Mouse (Mus musculus) gastrocnemius, postnatal 14 days (tissue): Measurements from ENCODE around the gene Haghl. TPM values are rescaled to one million over a fixed set of nuclear protein-coding genes. Genes with fewer than 3 reads are reported as not detected.

Experiments
- DNase-seq: peaks from one replicate; pipeline ENCODE4 v3.0.0; 2021; ENCODE audit warnings: mixed read lengths
- intact Hi-C: fragments of 180-260 bp; cut with DNase I; formaldehyde crosslinking; loops from one replicate; pipeline ENCODE4 v1.15.1; 2025; ENCODE audit warnings: low total_unique reads
- long read RNA-seq, 2 experiments: library from polyadenylated mRNA; stranded (forward); transcript quantifications; one replicate each; pipeline ENCODE4 v2.0.0; 2021
- total RNA-seq, 2 experiments: library from RNA; stranded (reverse); gene quantifications; 2 replicates each; pipeline ENCODE4 v1.2.3; 2021

The Haghl gene
- 10 to 100 TPM; 13.9 to 16.1 TPM for total RNA-seq
- long read RNA-seq, experiment 1, transcript Haghl-201 (9 exons, 1,405 nt) = major isoform, 12 of 16 reads
- long read RNA-seq, experiment 1, partial matches to known transcripts = 0 of 16 reads
- long read RNA-seq, experiment 1, other reads (novel, unspliced or antisense) = 2 of 16 reads
- long read RNA-seq, experiment 2, transcript Haghl-201 (9 exons, 1,405 nt) = major isoform, 13 of 21 reads
- long read RNA-seq, experiment 2, partial matches to known transcripts = 1 of 21 reads
- long read RNA-seq, experiment 2, other reads (novel, unspliced or antisense) = 3 of 21 reads

DNA sequence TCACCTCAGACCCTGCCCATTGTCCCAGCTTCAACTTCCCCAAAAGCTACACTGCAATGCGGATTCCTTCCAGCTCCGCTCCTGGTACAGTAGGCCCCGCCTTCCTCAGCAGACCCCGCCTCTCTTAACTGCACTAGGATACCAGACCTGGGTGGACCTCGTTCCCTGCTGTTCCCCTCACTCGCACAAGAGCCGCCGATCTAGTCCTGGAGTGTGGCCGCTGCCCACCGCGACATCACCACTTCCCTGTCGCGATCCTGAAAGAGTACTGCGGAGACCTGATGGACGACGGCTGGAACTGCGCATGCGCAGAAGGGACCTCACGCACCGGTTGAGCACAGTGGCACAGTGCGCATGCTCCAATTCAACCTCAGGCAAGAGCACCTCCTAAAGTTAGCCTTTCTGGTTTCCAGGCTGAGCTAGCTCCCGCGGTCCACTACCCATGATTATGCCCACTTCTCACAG, at the start of gene Haghl:
Gene Haghl (minus strand): TSS at position 393 of the 465 bp plus-strand sequence.
- DNase-seq = peak; percentile 95
- intact Hi-C loops = no loop called here

DNA sequence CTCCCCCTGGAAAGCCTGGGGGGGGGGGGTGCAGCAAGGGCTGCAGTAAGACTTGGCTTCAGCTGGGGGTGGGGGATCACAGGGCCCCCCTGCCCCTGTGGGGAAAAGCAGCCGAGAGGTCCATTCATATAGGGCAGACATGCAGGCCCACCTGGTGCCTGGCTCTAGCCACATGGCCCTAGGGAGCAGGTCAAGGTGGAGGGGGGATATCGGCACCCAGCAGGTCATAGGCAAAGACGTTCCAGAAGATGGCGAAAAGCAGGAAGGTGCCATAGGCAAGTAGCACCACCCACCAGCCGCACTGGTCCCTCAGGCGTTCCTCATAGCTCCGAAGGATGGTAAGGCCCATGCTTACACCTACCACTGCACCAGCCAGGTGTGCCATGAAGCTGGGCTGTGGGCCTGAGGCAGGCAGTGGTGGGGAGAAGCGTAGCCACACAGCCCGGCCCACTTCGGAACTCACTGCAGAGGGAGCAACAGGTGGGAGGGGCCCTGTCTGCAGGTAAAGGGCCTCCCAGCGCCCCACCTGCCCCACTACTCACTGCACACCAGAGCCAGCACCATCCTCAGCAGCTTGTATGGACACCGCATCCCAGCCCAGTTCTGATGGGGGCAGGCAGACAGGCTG, 49.2 kb upstream of the Haghl start:
- intact Hi-C loops = no loop called here
- no peak for DNase-seq

DNA sequence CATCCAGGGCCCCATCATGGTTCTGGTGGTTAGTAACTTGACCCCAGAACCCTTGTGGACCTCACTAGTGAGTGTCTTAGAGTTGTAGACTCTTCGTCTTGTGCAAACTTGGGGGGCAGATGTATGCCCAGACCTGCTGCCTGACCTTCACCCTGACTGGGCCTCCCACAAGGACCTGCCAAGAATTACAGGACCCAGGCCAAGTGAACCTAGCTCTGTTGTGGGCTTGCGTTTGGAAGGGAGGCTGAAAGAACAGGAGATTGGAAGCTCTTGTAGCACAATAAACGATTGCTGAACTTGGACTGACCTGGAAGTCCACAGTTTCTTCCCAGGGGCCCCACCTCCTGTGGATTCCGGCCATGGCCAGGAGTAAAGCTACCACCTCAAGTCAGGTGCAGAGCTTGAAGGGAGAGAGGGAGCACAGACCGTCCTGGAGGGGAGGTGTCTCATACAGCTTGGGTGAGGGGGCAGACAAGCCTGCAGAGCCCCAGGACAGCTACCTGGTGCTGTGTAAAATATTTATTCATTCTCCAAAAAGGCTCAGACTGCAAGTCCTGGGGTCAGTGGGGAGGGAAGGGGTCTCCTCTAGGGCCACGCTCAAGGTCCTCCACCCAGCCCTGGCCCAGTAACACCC, 48.6 kb upstream of the Haghl start:
- no peak for DNase-seq

DNA sequence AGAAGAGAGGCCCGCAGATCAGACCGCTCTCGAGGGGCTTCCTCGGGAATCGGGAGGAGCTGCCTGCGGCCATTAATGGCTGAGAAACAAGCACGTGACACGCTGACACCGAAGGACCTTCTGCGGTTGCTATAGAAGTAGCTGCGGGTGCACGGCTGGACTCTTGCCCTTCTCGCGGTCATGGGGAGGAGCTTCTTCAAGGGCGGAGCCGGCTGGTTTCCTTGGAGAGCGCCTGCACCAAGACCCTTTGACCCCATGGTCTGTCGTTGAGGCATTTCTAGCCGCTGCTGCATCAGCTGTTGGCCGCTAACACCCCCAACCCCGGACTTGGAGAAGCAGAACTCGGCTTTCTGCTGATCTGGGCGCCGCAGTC, 47.8 kb upstream of the Haghl start, which contains the start of gene Stub1:
Gene Stub1 (minus strand): TSS at position 114 of the 373 bp plus-strand sequence.
- intact Hi-C loops = no loop called here

More for the DNA sequence above, 48.6 kb upstream of the Haghl start:
- intact Hi-C loops = no loop called here

DNA sequence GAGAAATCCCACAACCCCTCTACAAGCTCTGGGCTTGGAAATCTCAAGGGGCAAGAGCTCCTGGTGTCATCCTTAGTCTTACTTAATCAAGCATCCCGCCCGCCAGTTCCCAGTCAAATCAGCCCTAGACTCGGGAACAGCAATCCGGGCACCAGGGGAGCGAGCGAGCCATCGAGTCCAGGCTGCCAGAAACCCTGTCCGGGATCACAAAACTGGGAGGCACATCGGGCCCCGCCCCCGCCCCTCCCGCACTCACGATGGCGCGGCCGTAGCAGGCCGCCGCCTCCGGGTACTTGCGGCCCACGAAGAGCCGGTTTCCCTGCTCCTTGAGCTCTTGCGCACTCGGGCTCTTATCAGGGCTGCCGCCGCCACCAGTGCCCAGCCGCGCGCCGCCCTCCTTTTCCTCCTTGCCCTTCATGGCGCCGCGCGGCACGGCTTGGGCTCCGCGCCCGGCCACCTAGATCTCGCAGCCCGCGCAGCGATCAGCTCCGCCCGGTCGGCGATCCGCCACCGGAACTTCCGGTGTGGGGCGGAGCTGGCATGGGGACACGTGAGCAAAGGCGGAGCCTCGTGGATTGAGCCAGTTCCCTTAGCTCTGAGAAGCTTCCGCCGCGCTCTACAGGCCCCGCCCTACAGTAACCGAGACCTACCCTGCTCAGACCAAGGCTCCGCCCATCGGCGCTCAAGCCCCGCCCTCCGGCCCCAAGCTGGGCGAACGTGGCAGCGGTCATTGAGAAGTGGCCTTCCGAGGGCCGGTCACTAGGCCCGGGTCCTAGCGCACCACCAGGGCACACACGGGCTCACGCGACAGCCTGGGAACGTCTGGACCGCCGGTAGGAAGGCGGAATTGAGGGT, 47.2 kb upstream of the Haghl start:
- intact Hi-C loops = no loop called here
- DNase-seq = peak; percentile 100

More for the DNA sequence above, 47.8 kb upstream of the Haghl start, which contains the start of gene Stub1:
- DNase-seq = peak; percentile 95

DNA sequence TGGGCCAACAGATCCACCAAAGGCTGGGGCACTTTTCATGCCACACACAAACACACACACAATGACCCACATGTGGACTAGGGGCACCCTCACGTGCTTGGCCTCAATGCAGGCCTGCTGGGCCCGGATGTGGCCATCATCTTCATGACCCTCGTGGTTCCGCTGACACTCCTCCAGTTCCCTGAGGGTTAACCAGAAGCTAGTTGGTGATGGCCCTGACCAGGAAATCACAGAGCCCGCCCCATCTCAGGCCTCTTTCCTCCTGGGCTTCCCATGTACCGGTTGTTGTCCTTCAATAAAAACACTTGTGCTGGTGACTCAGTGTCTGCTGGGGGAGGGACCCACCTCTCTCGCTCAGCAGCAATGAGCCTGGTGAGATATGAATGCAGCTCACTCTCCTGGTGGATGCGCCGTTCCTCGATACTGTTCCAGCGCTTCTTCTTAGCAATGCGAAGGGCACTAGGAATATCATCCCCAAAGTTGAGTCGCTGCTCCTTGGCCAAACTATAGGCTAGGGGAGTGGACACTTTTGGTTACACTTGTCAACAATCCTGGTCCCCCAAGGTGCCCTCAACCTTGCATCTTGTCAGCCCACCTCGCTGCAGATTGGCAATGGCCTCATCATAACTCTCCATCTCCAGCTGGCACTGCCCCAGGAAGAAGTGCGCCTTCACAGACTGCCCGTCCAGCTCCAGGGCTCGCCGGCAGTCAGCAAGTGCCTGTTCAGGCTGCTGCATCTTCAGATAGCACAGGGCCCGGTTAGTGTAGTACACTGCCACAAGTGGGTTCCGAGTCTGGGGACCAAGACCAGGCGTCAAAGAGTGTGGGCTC, 46.2 kb upstream of the Haghl start:
- peak; percentile 55 for DNase-seq
- intact Hi-C loops = no loop called here

DNA sequence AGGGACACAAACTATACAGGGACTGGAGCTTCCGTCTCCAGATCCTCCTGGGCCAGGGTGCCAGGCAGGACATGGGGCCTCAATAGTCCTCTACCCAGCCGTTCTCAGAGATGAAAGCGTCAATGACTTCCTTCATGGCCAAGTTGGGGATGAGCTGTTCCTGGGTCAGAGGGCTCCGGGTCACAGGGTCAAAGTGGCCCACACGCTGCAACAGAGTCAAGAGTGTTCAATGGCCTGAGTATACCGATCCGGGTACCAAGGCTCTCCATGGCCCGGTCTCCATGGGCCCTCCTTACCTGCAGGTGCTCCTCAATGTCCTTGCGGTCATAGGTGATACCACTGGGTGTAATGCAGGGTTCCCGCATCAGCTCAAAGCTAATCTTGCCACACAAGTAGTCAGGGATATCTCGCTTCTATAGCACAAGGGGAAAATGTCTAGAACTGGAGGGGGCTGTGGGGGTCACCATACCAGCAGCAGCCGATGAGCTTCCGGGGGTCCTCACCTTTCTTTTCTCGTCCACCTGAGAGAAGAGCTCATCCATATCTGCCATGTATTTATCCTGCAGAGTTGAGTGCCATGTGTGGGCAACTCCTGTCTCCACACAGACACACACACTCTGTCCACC, 45.4 kb upstream of the Haghl start:
- intact Hi-C loops = no loop called here
- no peak for DNase-seq

DNA sequence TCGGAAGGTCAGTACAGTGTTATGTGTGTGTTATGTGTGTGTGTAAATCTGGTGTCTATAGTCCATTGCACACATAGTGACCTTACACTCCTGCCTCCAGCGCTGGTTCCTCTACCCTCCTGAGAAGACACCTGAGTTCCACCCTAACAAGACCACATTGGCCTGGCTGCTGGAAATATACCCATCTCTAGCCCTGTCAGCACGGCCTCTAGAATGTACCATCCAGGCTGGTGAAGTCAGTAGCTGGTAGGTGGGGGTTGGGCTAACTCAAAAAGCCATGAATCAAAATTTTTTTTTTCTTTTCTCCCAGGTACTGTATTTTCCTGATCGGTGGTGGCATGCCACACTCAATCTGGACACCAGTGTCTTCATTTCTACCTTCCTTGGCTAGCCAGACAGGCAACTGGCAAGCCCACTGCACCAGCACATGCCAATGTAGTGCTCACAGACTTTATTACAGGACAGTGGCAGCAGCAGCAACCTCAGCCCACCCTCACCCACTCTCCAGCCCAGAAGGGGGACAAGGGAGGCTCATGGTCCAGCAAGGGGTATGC, 44.8 kb upstream of the Haghl start:
- no peak for DNase-seq
- intact Hi-C loops = no loop called here

DNA sequence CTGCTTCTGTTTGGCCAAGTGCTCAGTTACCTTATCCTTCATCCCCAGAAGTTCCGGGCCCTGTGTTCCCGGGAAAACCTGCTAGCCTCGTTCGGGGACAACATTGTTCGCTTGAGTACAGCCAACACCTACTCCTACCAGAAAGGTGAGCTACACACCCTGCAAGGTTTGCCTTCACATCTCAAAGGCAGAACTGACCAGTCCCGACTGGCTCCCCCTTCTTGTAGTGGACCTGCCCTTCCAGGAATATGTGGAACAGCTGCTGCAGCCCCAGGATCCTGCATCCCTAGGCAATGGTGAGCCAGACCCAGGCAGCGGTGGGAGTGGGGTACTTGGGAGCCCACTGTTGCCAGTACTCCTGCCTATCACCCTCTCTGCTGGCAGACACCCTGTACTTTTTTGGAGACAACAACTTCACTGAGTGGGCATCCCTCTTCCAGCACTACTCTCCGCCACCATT, 44.1 kb upstream of the Haghl start:
- DNase-seq = no peak
- intact Hi-C loops = no loop called here

DNA sequence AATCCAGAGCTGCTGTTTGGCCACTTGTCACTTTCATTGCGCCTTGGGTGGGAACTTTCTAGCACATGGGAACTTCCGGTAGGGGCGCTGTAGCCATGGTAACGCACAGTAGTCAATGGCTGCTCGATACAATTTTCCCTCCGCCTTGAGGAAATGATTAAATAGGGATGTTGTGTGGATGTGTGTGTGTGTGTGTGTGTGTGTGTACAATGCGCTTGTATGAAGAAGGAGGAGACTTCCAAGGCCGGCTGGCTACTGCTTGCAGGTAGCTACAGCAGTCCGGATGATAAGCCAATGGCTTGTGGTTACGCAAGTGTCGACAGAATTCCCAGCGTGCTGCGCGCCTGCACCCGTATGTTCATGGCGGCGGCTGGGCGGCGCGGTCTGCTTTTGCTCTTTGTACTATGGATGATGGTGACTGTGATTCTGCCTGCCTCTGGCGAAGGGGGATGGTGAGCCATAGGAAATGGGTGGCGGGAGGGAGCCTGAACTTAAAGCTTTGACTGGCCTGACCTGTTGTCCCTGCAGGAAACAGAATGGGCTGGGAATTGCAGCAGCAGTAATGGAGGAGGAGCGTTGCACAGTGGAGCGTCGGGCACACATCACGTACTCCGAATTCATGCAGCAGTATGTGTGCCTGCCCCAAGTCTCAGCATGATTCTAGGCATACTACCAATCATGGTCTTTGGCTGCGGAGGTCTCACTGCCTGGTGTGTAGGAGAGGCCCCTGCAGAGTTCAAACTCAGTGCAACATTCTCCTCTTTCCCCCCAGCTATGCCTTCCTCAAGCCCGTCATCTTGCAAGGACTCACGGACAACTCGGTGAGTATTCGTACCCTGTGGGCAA, 43.5 kb upstream of the Haghl start, which contains the start of gene Jmjd8:
Gene Jmjd8 (plus strand): TSS at position 156 of the 846 bp plus-strand sequence.
- intact Hi-C loops = no loop called here
- peak; percentile 69 for DNase-seq

DNA sequence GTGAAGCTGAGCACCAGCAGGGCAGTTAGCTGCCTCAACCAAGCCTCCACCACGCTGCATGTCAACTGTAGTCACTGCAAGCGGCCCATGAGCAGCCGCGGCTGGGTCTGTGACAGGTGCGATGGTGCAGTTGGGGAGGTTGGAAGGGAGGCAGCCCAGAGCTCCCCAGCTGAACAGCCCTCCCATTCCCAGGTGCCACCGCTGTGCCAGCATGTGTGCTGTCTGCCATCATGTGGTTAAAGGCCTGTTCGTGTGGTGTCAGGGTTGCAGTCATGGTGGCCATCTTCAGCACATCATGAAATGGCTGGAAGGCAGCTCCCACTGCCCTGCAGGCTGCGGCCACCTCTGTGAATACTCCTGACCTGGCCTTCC, 42.7 kb upstream of the Haghl start:
- DNase-seq = no peak
- intact Hi-C loops = no loop called here

DNA sequence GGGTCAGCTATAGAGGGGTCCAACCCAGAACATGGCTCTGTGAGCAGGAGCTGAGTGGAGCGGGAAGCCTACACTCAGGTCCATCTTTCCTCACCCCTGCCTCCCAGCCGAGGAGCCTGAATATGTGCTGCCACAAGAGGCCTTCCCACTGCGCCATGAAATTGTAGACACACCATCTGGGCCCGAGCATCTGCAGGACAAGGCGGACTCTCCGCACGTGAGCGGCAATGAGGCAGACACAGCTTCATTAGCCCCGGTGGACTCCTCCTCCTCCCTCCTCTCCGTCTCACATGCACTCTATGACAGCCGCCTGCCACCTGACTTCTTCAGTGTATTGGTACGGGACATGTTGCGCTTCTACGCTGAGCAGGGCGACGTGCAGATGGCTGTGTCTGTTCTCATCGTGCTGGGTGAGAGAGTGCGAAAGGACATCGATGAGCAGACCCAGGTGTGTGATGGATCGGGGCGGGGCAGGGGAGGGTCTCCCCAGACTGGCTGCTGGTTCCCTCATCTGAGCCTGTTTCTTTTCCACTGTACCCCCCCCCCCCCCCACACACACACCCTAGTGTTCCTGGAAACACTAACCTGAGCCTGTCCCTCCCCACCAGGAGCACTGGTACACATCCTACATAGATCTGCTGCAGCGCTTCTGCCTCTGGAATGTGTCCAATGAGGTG, 42.2 kb upstream of the Haghl start:
- intact Hi-C loops = no loop called here
- DNase-seq = no peak

DNA sequence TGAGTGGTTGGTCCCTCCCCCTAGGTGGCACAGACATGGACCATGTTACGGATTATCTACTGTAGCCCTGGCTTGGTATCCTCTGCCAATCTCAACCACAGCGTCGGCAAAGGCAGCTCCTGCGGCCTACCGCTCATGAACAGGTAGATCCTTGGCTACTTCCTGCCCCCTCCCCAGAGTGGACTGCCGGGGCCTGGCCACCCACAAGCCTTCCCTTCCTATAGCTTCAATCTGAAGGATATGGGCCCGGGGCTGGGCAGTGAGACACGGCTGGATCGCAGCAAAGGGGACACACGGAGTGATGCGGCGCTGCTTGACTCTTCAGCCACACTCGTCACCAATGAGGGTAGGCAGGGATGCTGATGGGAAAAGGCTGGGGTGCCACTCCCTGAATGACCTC, 41.5 kb upstream of the Haghl start:
- intact Hi-C loops = no loop called here

DNA sequence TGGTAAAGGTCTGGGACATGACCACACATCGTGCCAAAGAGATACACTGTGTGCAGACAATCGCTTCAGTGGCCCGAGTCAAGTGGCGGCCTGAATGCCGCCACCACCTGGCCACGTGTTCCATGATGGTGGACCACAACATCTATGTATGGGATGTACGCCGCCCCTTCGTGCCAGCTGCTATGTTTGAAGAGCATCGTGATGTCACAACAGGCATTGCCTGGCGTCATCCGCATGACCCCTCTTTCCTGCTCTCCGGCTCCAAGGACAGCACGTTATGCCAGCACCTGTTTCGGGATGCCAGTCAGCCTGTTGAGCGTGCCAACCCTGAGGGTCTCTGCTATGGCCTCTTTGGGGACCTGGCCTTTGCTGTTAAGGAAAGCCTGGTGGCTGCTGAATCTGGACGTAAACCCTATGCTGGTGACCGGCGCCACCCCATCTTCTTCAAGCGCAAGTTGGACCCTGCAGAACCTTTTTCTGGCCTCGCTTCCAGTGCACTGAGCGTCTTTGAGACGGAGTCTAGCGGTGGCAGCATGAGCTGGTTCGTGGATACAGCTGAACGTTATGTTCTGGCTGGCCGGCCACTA, 40.6 kb upstream of the Haghl start:
- intact Hi-C loops = no loop called here
- no peak for DNase-seq

More for the DNA sequence above, 41.5 kb upstream of the Haghl start:
- DNase-seq = no peak

DNA sequence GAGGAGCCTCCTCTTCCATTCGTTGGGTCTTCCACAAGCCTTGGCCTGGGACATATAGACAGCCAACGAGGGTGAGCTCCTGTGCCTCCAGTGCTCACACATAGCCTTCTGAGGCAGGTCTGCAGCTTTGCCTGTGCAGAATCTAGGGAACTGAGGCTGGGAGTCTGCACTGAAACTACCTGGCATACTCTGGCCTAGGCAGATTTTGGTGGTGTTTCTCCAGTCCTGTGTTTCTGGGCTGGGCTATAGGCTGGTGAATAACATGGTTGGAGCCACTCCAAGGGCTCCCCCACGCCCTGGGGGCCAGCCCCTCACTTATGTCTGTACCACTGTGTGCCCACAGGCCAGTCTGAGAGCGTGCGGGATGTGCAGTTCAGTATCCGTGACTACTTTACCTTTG, 39.8 kb upstream of the Haghl start:
- intact Hi-C loops = no loop called here
- DNase-seq = no peak
